Mouse (Mus musculus) midbrain, embryonic 15.5 days (tissue): Measurements from ENCODE around the gene Herc1. TPM values are rescaled to one million over a fixed set of nuclear protein-coding genes. Genes with fewer than 3 reads are reported as not detected.

Experiments used
- ATAC-seq: fragments of 200-750 bp; cut with Nextera tagmentation; replicated peaks from 2 replicates; pipeline ENCODE4 v1.8.0; 2017; ENCODE audit warnings: moderate TSS enrichment
- H3K27ac ChIP-seq: fragments of 300-500 bp; sonication (generic); 2 replicates; pipeline ENCODE4 v1.5.1; 2015; ENCODE audit warnings: mild to moderate bottlenecking, inconsistent platforms
- H3K27me3 ChIP-seq: fragments of 300-500 bp; sonication (generic); replicated peaks from 2 replicates; pipeline ENCODE4 v1.6.1; 2015; ENCODE audit warnings: inconsistent platforms
- H3K36me3 ChIP-seq: fragments of 300-500 bp; sonication (generic); replicated peaks from 2 replicates; pipeline ENCODE4 v1.6.1; 2015; ENCODE audit warnings: inconsistent platforms
- H3K4me1 ChIP-seq: fragments of 300-500 bp; sonication (generic); 2 replicates; pipeline ENCODE4 v1.6.1; 2015; ENCODE audit warnings: inconsistent platforms
- H3K4me2 ChIP-seq: fragments of 300-500 bp; sonication (generic); 2 replicates; pipeline ENCODE4 v1.6.1; 2015; ENCODE audit warnings: inconsistent platforms, mild to moderate bottlenecking, moderate library complexity
- H3K4me3 ChIP-seq: fragments of 300-500 bp; sonication (generic); 2 replicates; pipeline ENCODE4 v1.5.1; 2015; ENCODE audit warnings: mild to moderate bottlenecking, inconsistent platforms
- H3K9ac ChIP-seq: fragments of 300-500 bp; sonication (generic); 2 replicates; pipeline ENCODE4 v1.6.1; 2015; ENCODE audit warnings: mild to moderate bottlenecking, inconsistent platforms
- H3K9me3 ChIP-seq: fragments of 300-500 bp; sonication (generic); 2 replicates; pipeline ENCODE4 v1.6.1; 2016; ENCODE audit warnings: inconsistent platforms
- WGBS: fragments of 180-500 bp; shearing (Covaris S2); methylation state at CpG from one replicate; pipeline ENCODE4 v1.1.7; 2015; ENCODE audit warnings: mixed read lengths; 5-methylcytosine and 5-hydroxymethylcytosine counted together
- polyA plus RNA-seq: library from polyadenylated mRNA; unstranded; fragments of >200 nt; fragmentation: Nextera tagmentation; extraction: Ambion mirVana; gene quantifications from 2 replicates; pipeline ENCODE4 v1.2.1, GENCODE M21; 2015

Gene Herc1
- polyA plus RNA-seq, 1 experiment from 2014 or later: 55.2 TPM

GRCm38 (mm10) chr9:66508890-66509399, 158.7 kb downstream of the Herc1 start:
- H3K9me3 ChIP-seq: no peaks in the 10 kb centered on the region
- peaks cover 25% of the 10 kb centered on the region for H3K4me1 ChIP-seq
- no peaks in the 10 kb centered on the region for H3K27me3 ChIP-seq
- H3K36me3 ChIP-seq: peaks cover 33% of the 10 kb centered on the region; the same call in 1 of the 2 replicates
- H3K9ac ChIP-seq: no peak overlapping the region
- 69% methylated on average over 4 of the region's 4 CpGs for WGBS
- no peak overlapping the region for H3K4me2 ChIP-seq
- no peak for ATAC-seq
- H3K27ac ChIP-seq: no peak overlapping the region
- no peak overlapping the region for H3K4me3 ChIP-seq

- peaks cover 19% of the 10 kb centered on the region; the same call in 1 of the 2 replicates for H3K36me3 ChIP-seq
- WGBS: 58% methylated on average over 7 of the region's 7 CpGs
- 0 out of 2 replicates have a peak overlapping the region, but pooled peaks have one; percentile 5 for H3K4me3 ChIP-seq
Measured at GRCm38 (mm10) chr9:66510351-66510841, 160.1 kb downstream of the Herc1 start.

GRCm38 (mm10) chr9:66510944-66511343, 160.7 kb downstream of the Herc1 start:
- H3K27me3 ChIP-seq: no peaks in the 10 kb centered on the region
- H3K4me1 ChIP-seq: peaks cover 25% of the 10 kb centered on the region
- H3K9me3 ChIP-seq: no peaks in the 10 kb centered on the region
- peaks cover 20% of the 10 kb centered on the region for H3K36me3 ChIP-seq
- ATAC-seq: no peak
- peak overlapping the region; percentile 84 for H3K9ac ChIP-seq
- peak overlapping the region; percentile 96 for H3K4me2 ChIP-seq
- peak overlapping the region; percentile 62 for H3K4me3 ChIP-seq
- H3K27ac ChIP-seq: peak overlapping the region; percentile 99
- WGBS: 0% methylated on average over 2 of the region's 2 CpGs

More at GRCm38 (mm10) chr9:66510351-66510841, 160.1 kb downstream of the Herc1 start:
- peak overlapping the region; percentile 99 for H3K27ac ChIP-seq
- H3K4me2 ChIP-seq: peak overlapping the region; percentile 96
- H3K9ac ChIP-seq: peak overlapping the region; percentile 84
- peaks cover 25% of the 10 kb centered on the region for H3K4me1 ChIP-seq
- no peak for ATAC-seq
- H3K27me3 ChIP-seq: no peaks in the 10 kb centered on the region
- H3K9me3 ChIP-seq: no peaks in the 10 kb centered on the region

- Histone ChIP-seq H3K36me3 (peaks cover 23% of the 10 kb centered on the region), H3K27ac (peak overlapping the region; percentile 99)
- WGBS: under 1% methylated on average over 78 of the region's 78 CpGs
Measured at GRCm38 (mm10) chr9:66511580-66512350, 161.5 kb downstream of the Herc1 start.

GRCm38 (mm10) chr9:66512351-66512671, 162.1 kb downstream of the Herc1 start:
- peaks cover 25% of the 10 kb centered on the region for H3K4me1 ChIP-seq
- H3K36me3 ChIP-seq: peaks cover 19% of the 10 kb centered on the region
- H3K9me3 ChIP-seq: no peaks in the 10 kb centered on the region
- peak overlapping the region; percentile 62 for H3K4me3 ChIP-seq
- peak overlapping the region; percentile 96 for H3K4me2 ChIP-seq
- peak overlapping the region; percentile 99 for H3K27ac ChIP-seq
- ATAC-seq: peak; percentile 89
- H3K9ac ChIP-seq: peak overlapping the region; percentile 84
- H3K27me3 ChIP-seq: no peaks in the 10 kb centered on the region
- 0% methylated on average over 8 of the region's 8 CpGs for WGBS

More at GRCm38 (mm10) chr9:66511580-66512350, 161.5 kb downstream of the Herc1 start:
- peak overlapping the region; percentile 84 for H3K9ac ChIP-seq
- peak; percentile 94 for ATAC-seq
- no peaks in the 10 kb centered on the region for H3K9me3 ChIP-seq
- H3K4me2 ChIP-seq: peak overlapping the region; percentile 96
- peaks cover 25% of the 10 kb centered on the region for H3K4me1 ChIP-seq
- no peaks in the 10 kb centered on the region for H3K27me3 ChIP-seq
- H3K4me3 ChIP-seq: peak overlapping the region; percentile 62

- peaks cover 25% of the 10 kb centered on the region for H3K4me1 ChIP-seq
- no peak overlapping the region for H3K4me2 ChIP-seq
- H3K27ac ChIP-seq: peak overlapping the region; percentile 99
- H3K9me3 ChIP-seq: no peaks in the 10 kb centered on the region
- no peak for ATAC-seq
- no peak overlapping the region for H3K4me3 ChIP-seq
- H3K9ac ChIP-seq: no peak overlapping the region; the same call in 1 of the 2 replicates
- H3K36me3 ChIP-seq: peaks cover 26% of the 10 kb centered on the region
- no peaks in the 10 kb centered on the region for H3K27me3 ChIP-seq
Measured at GRCm38 (mm10) chr9:66513150-66513549, 162.9 kb downstream of the Herc1 start.

GRCm38 (mm10) chr9:66513661-66514255, 163.5 kb downstream of the Herc1 start:
- Histone ChIP-seq H3K4me2 (no peak overlapping the region), H3K27ac (peak overlapping the region; percentile 99; the same call in 1 of the 2 replicates), H3K27me3 (no peaks in the 10 kb centered on the region), H3K4me1 (peaks cover 25% of the 10 kb centered on the region), H3K9me3 (no peaks in the 10 kb centered on the region), H3K9ac (no peak overlapping the region), H3K36me3 (peaks cover 26% of the 10 kb centered on the region), H3K4me3 (no peak overlapping the region)
- 88% methylated on average over 4 of the region's 4 CpGs for WGBS
- no peak for ATAC-seq

GRCm38 (mm10) chr9:66514256-66514770, 164.1 kb downstream of the Herc1 start, which contains the start of gene Fbxl22:
TSS of gene Fbxl22 (minus strand) at chr9:66514593.
- H3K9me3 ChIP-seq: no peaks in the 10 kb centered on the region
- no peak within 1 kb of the TSS for H3K9ac ChIP-seq
- no peak within 1 kb of the TSS for H3K4me2 ChIP-seq
- H3K4me1 ChIP-seq: peaks cover 25% of the 10 kb centered on the region
- no peak for ATAC-seq
- H3K27me3 ChIP-seq: no peaks in the 10 kb centered on the region
- H3K27ac ChIP-seq: peak within 1 kb of the TSS; percentile 99; the same call in 1 of the 2 replicates
- no peak within 1 kb of the TSS for H3K4me3 ChIP-seq
- WGBS: 68% methylated on average over 17 of the region's 17 CpGs
- peaks cover 20% of the 10 kb centered on the region for H3K36me3 ChIP-seq

GRCm38 (mm10) chr9:66515115-66515514, 164.9 kb downstream of the Herc1 start:
- ATAC-seq: no peak
- no peak overlapping the region for H3K27ac ChIP-seq
- H3K36me3 ChIP-seq: peaks cover 22% of the 10 kb centered on the region
- H3K9me3 ChIP-seq: no peaks in the 10 kb centered on the region
- H3K9ac ChIP-seq: no peak overlapping the region
- H3K27me3 ChIP-seq: no peaks in the 10 kb centered on the region
- no peak overlapping the region for H3K4me2 ChIP-seq
- H3K4me1 ChIP-seq: peaks cover 23% of the 10 kb centered on the region
- no peak overlapping the region for H3K4me3 ChIP-seq
- WGBS: 81% methylated on average over 2 of the region's 2 CpGs

GRCm38 (mm10) chr9:66515680-66516210, 165.5 kb downstream of the Herc1 start:
- H3K27ac ChIP-seq: no peak overlapping the region
- H3K9me3 ChIP-seq: no peaks in the 10 kb centered on the region
- no peak overlapping the region for H3K9ac ChIP-seq
- no peak overlapping the region for H3K4me3 ChIP-seq
- no peak overlapping the region for H3K4me2 ChIP-seq
- 92% methylated on average over 10 of the region's 10 CpGs for WGBS
- no peaks in the 10 kb centered on the region for H3K27me3 ChIP-seq
- ATAC-seq: no peak
- peaks cover 25% of the 10 kb centered on the region for H3K36me3 ChIP-seq
- H3K4me1 ChIP-seq: peaks cover 17% of the 10 kb centered on the region

- no peak overlapping the region for H3K4me2 ChIP-seq
- 91% methylated on average over 6 of the region's 6 CpGs for WGBS
- H3K36me3 ChIP-seq: peaks cover 25% of the 10 kb centered on the region
- no peaks in the 10 kb centered on the region for H3K27me3 ChIP-seq
- no peak overlapping the region for H3K9ac ChIP-seq
- peaks cover 14% of the 10 kb centered on the region for H3K4me1 ChIP-seq
- no peak overlapping the region for H3K4me3 ChIP-seq
- no peak overlapping the region for H3K27ac ChIP-seq
- no peak for ATAC-seq
- no peaks in the 10 kb centered on the region for H3K9me3 ChIP-seq
Measured at GRCm38 (mm10) chr9:66516296-66516940, 166.2 kb downstream of the Herc1 start.
